Mouse (Mus musculus) brown adipose tissue, adult 24 weeks (tissue): Measurements from ENCODE around the gene Tmem230. TPM values are rescaled to one million over a fixed set of nuclear protein-coding genes. Genes with fewer than 3 reads are reported as not detected.
"Not testable (repeated sequence)": the region's sequence is repeated elsewhere in the genome, so short reads cannot be mapped to it uniquely, and the experiment has no call there.

Experiments used
- H3K27ac ChIP-seq: fragments of 200-500 bp; replicated peaks from 2 replicates; pipeline ENCODE4 v1.5.1; 2012; ENCODE audit warnings: low read depth, mild to moderate bottlenecking, low read length
- H3K4me1 ChIP-seq: fragments of 200-500 bp; 2 replicates; pipeline ENCODE4 v1.6.1; 2012; ENCODE audit warnings: low read length, mixed read lengths; ENCODE audit not compliant: control insufficient read depth, insufficient read depth, insufficient read length
- H3K4me3 ChIP-seq: fragments of 200-500 bp; 2 replicates; pipeline ENCODE4 v1.5.1; 2012; ENCODE audit warnings: low read depth, mild to moderate bottlenecking, low read length, moderate library complexity; ENCODE audit not compliant: insufficient read depth
- polyA plus RNA-seq: library from polyadenylated mRNA; stranded (reverse); fragments of >200 nt; gene quantifications from 2 replicates; pipeline ENCODE4 v1.2.4, GENCODE M21; 2012; ENCODE audit not compliant: missing spikeins, insufficient read depth, insufficient read length

The Tmem230 gene
- polyA plus RNA-seq, 1 experiment, result 31.3 TPM

- no peak overlapping the region for H3K27ac ChIP-seq
- peaks cover 6% of the 10 kb centered on the region for H3K4me1 ChIP-seq
- H3K4me3 ChIP-seq, result no peak overlapping the region
Measured at GRCm38 (mm10) chr2:132262175-132262574, 14.6 kb upstream of the Tmem230 start.

GRCm38 (mm10) chr2:132260601-132261000, 13.0 kb upstream of the Tmem230 start:
- peaks cover 3% of the 10 kb centered on the region; the same call in 1 of the 2 replicates for H3K4me1 ChIP-seq
- no peak overlapping the region for H3K4me3 ChIP-seq
- no peak overlapping the region for H3K27ac ChIP-seq

- no peaks in the 10 kb centered on the region for H3K4me1 ChIP-seq
- H3K4me3 ChIP-seq, result no peak overlapping the region
- H3K27ac ChIP-seq, result no peak overlapping the region
Measured at GRCm38 (mm10) chr2:132257350-132258068, 9.9 kb upstream of the Tmem230 start.

GRCm38 (mm10) chr2:132253603-132254002, 6.0 kb upstream of the Tmem230 start:
- H3K27ac ChIP-seq, result peak overlapping the region; percentile 71

GRCm38 (mm10) chr2:132252542-132253528, 5.2 kb upstream of the Tmem230 start, which contains the start of gene Pcna:
Pcna (minus strand) TSS chr2:132253314.
- peak within 1 kb of the TSS; percentile 68 for H3K4me3 ChIP-seq
- peak within 1 kb of the TSS; percentile 71 for H3K27ac ChIP-seq
- H3K4me1 ChIP-seq, result no peaks in the 10 kb centered on the region

More at GRCm38 (mm10) chr2:132253603-132254002, 6.0 kb upstream of the Tmem230 start:
- Histone ChIP-seq H3K4me1 (no peaks in the 10 kb centered on the region), H3K4me3 (peak overlapping the region; percentile 57)

GRCm38 (mm10) chr2:132251911-132252310, 4.3 kb upstream of the Tmem230 start:
- peak overlapping the region; percentile 68 for H3K4me3 ChIP-seq
- no peak overlapping the region for H3K27ac ChIP-seq
- no peaks in the 10 kb centered on the region for H3K4me1 ChIP-seq

GRCm38 (mm10) chr2:132243370-132243769, 4.2 kb downstream of the Tmem230 start:
- Histone ChIP-seq H3K4me3 (no peak overlapping the region), H3K4me1 (no peaks in the 10 kb centered on the region)

GRCm38 (mm10) chr2:132240457-132240856, 7.2 kb downstream of the Tmem230 start:
- H3K4me1 ChIP-seq, H3K4me3 ChIP-seq, H3K27ac ChIP-seq: not testable (repeated sequence)

More at GRCm38 (mm10) chr2:132243370-132243769, 4.2 kb downstream of the Tmem230 start:
- H3K27ac ChIP-seq, result no peak overlapping the region

- H3K27ac ChIP-seq, H3K4me3 ChIP-seq, H3K4me1 ChIP-seq: not testable (repeated sequence)
Measured at GRCm38 (mm10) chr2:132239434-132239833, 8.2 kb downstream of the Tmem230 start.

GRCm38 (mm10) chr2:132235975-132236374, 11.6 kb downstream of the Tmem230 start:
- Histone ChIP-seq H3K4me3 (no peak overlapping the region), H3K27ac (no peak overlapping the region), H3K4me1 (0 out of 2 replicates have a peak, but pooled peaks cover 3% of the 10 kb centered on the region)

- Histone ChIP-seq H3K4me3 (no peak overlapping the region), H3K27ac (no peak overlapping the region), H3K4me1 (0 out of 2 replicates have a peak, but pooled peaks cover 3% of the 10 kb centered on the region)
Measured at GRCm38 (mm10) chr2:132235291-132235690, 12.3 kb downstream of the Tmem230 start.

- Histone ChIP-seq H3K4me1 (0 out of 2 replicates have a peak, but pooled peaks cover 3% of the 10 kb centered on the region), H3K27ac (no peak overlapping the region), H3K4me3 (no peak overlapping the region)
Measured at GRCm38 (mm10) chr2:132233985-132234765, 13.4 kb downstream of the Tmem230 start.

- H3K4me1 ChIP-seq, result 0 out of 2 replicates have a peak, but pooled peaks cover 3% of the 10 kb centered on the region
- H3K4me3 ChIP-seq, result no peak overlapping the region
- no peak overlapping the region for H3K27ac ChIP-seq
Measured at GRCm38 (mm10) chr2:132232413-132232945, 15.1 kb downstream of the Tmem230 start.

GRCm38 (mm10) chr2:132224359-132224758, 23.2 kb downstream of the Tmem230 start:
- H3K4me1 ChIP-seq, result no peaks in the 10 kb centered on the region
- H3K27ac ChIP-seq, result no peak overlapping the region
- no peak overlapping the region for H3K4me3 ChIP-seq
